Mouse (Mus musculus) spleen, adult 2 months (tissue): ENCODE results near the gene Trpm7. TPM values are rescaled to one million over a fixed set of nuclear protein-coding genes. Genes with fewer than 3 reads are reported as not detected.
"Not testable (repeated sequence)": the region's sequence is repeated elsewhere in the genome, so short reads cannot be mapped to it uniquely, and the experiment has no call there.

ENCODE experiments used
- DNase-seq, 2 experiments: peaks; one replicate each; pipeline versions ENCODE4 v3.0.0 to v3.0.0-alpha.2; 2012 to 2021; ENCODE audit warnings: low spot score in 2 of 2, low read depth in 1 of 2
- H3K27ac ChIP-seq: fragments of 200-500 bp; 2 replicates; pipeline ENCODE4 v1.5.1; 2012; ENCODE audit warnings: low read length, inconsistent platforms; ENCODE audit not compliant: insufficient read depth
- H3K27me3 ChIP-seq: fragments of 200-500 bp; 2 replicates; pipeline ENCODE4 v1.6.1; 2012; ENCODE audit warnings: mild to moderate bottlenecking, moderate library complexity, low read length, inconsistent platforms; ENCODE audit not compliant: control insufficient read depth, insufficient read depth
- H3K36me3 ChIP-seq: fragments of 200-500 bp; 2 replicates; pipeline ENCODE4 v1.6.1; 2012; ENCODE audit warnings: mild to moderate bottlenecking, low read length, inconsistent platforms; ENCODE audit not compliant: control insufficient read depth, insufficient read depth
- H3K4me1 ChIP-seq: fragments of 200-500 bp; 2 replicates; pipeline ENCODE4 v1.6.1; 2011; ENCODE audit warnings: inconsistent platforms; ENCODE audit not compliant: control insufficient read depth, insufficient read depth, insufficient read length
- H3K4me3 ChIP-seq: fragments of 200-500 bp; 2 replicates; pipeline ENCODE4 v1.5.1; 2011; ENCODE audit warnings: mild to moderate bottlenecking, inconsistent platforms; ENCODE audit not compliant: insufficient read depth, insufficient read length; ENCODE audit errors: extremely low read depth
- CTCF ChIP-seq: fragments of 200-500 bp; IDR thresholded peaks from 2 replicates; pipeline ENCODE4 v1.5.1; 2011; ENCODE audit warnings: mild to moderate bottlenecking, inconsistent platforms; ENCODE audit not compliant: insufficient read depth, insufficient read length, insufficient replicate concordance; ENCODE audit errors: extremely low read depth
- POLR2A ChIP-seq: fragments of 200-500 bp; IDR thresholded peaks from 2 replicates; pipeline ENCODE4 v1.6.1; 2011; ENCODE audit warnings: low read depth, low read length, inconsistent platforms
- WGBS: fragments of 180-500 bp; shearing (Covaris S2); methylation state at CpG from one replicate; pipeline ENCODE4 v1.1.7; 2018; 5-methylcytosine and 5-hydroxymethylcytosine counted together
- polyA plus RNA-seq: library from polyadenylated mRNA; depleted of rRNA; stranded (reverse); fragments of >200 nt; gene quantifications from 2 replicates; pipeline ENCODE4 v1.2.3, GENCODE M21; 2012

Gene Trpm7
- polyA plus RNA-seq, 1 experiment = 3.0 TPM

DNA sequence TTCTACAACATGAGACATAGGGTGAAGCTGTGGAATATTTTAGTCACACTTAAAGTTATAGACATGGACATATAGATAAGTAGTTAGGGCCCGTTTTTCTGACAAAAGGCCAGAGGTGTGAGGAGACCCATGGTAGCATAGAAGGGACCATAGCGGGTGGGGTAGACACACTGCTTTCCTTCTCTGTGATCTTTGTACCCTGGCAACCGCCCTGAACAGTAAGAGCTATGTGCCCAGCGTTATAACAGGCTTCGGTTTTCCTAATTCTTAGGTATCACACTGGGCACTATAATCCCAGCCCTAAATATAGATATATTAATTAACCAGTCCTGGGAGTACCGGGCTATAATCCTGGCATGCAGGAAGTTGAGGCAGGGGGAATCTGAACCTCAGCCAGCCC, 20.9 kb upstream of the Trpm7 start:
- DNase-seq = no peak
- peaks cover 9% of the 10 kb centered on the region for H3K36me3 ChIP-seq
- H3K27me3 ChIP-seq = no peaks in the 10 kb centered on the region
- TF ChIP-seq POLR2A (no peak), CTCF (no peak)
- WGBS = 97% methylated on average over 6 of the region's 6 CpGs
- H3K27ac ChIP-seq = no peak overlapping the region
- H3K4me3 ChIP-seq = no peak overlapping the region
- no peaks in the 10 kb centered on the region for H3K4me1 ChIP-seq

DNA sequence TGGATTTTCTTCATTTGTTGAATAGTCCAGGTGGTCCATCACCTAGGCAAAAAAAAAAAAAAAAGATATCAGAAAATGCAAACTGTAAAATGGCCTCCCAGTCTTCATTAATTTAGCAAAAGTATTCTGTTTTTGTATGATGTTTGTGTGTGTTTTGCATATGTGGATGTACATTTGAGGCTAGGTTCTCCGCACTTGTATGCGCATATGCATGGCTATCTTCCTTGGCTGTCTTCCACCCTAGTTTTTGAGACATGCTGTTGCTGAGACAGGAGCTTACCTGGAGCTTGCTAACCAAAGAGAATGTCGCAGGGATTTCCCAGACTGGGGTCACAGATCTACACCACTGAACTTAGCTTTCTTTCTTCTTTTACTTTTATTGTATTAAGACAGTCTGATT, 18.2 kb upstream of the Trpm7 start:
- Histone ChIP-seq H3K4me3 (no peak overlapping the region), H3K36me3 (peaks cover 3% of the 10 kb centered on the region), H3K27ac (no peak overlapping the region), H3K4me1 (no peaks in the 10 kb centered on the region), H3K27me3 (no peaks in the 10 kb centered on the region)
- DNase-seq = no peak
- WGBS = 95% methylated on average over 3 of the region's 3 CpGs
- TF ChIP-seq POLR2A (no peak), CTCF (no peak)

DNA sequence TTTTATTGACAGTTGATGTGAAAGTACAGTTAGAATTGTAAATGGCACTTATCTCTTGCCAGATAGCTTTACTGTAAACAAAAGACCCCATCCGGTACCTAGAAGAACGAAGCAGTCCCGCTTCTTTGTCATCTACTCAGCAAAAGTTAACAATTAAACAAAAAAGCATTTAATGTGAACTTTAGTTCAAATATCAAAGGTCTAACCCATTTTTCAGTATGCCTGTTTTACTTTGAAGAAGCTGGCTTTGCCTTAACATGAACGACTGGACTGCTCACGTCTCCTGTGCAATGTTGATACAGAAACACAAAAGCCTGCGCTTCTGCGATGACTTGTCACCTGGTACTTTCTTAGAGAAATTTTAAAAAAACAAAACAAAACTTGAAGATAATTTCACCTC, 16.3 kb upstream of the Trpm7 start:
- peaks cover 2% of the 10 kb centered on the region for H3K36me3 ChIP-seq
- H3K27ac ChIP-seq = no peak overlapping the region
- WGBS = 96% methylated on average over 7 of the region's 7 CpGs
- no peak for DNase-seq
- TF ChIP-seq POLR2A (no peak), CTCF (no peak)
- H3K27me3 ChIP-seq = no peaks in the 10 kb centered on the region
- no peak overlapping the region for H3K4me3 ChIP-seq
- H3K4me1 ChIP-seq = no peaks in the 10 kb centered on the region

GRCm38 (mm10) chr2:126891743-126892142, 15.7 kb upstream of the Trpm7 start:
- TF ChIP-seq POLR2A (no peak), CTCF (no peak)
- H3K36me3 ChIP-seq = peaks cover 2% of the 10 kb centered on the region
- H3K27me3 ChIP-seq = no peaks in the 10 kb centered on the region
- DNase-seq = no peak
- no peak overlapping the region for H3K4me3 ChIP-seq
- no peak overlapping the region for H3K27ac ChIP-seq
- H3K4me1 ChIP-seq = no peaks in the 10 kb centered on the region

DNA sequence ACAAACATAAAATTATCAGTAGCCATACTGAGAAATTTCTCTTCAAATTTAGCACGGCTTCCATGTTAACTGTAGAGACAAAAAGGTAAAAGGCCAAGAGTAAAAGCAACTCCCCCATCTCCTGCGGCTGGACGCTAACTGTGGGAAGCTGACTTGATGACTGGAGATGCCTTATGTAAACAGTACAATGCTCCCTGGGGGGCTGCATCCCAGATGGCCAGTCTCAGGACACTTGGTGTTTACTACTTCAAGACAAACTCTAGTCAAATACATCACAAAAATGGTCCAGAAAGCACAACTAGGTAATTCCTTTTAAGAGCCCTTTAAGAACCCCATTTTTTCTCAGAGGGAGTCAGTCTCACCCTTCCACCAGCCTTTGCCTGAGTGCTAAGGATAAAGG, 11.1 kb upstream of the Trpm7 start:
- Histone ChIP-seq H3K27me3 (no peaks in the 10 kb centered on the region), H3K36me3 (no peaks in the 10 kb centered on the region), H3K27ac (no peak overlapping the region), H3K4me3 (no peak overlapping the region), H3K4me1 (no peaks in the 10 kb centered on the region)
- WGBS = 84% methylated on average over 3 of the region's 3 CpGs
- DNase-seq = no peak
- TF ChIP-seq POLR2A (no peak), CTCF (no peak)

GRCm38 (mm10) chr2:126885871-126886270, 9.8 kb upstream of the Trpm7 start:
- TF ChIP-seq CTCF (no peak), POLR2A (no peak)
- no peak overlapping the region for H3K27ac ChIP-seq
- H3K27me3 ChIP-seq = no peaks in the 10 kb centered on the region
- H3K4me3 ChIP-seq = no peak overlapping the region
- no peaks in the 10 kb centered on the region for H3K4me1 ChIP-seq
- H3K36me3 ChIP-seq = no peaks in the 10 kb centered on the region
- DNase-seq = no peak
- 68% methylated on average over 2 of the region's 2 CpGs for WGBS

DNA sequence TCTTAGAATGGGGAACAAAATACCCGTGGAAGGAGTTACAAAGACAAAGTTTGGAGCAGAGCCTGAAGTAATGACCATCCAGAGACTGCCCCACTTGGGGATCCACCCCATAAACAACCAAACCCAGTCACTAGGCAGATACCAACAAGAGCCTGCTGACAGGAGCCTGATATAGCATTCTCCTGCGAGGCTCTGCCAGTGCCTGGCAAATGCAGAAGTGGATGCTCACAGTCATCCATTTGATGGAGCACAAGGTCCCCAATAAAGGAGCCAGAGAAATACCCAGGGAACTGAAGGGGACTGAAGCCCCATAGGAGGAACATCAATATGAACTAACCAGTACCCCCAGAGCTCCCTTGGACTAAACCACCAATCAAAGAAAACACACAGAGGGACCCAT, 6.7 kb upstream of the Trpm7 start:
- DNase-seq, H3K4me1 ChIP-seq, H3K36me3 ChIP-seq, H3K27ac ChIP-seq, H3K27me3 ChIP-seq, H3K4me3 ChIP-seq: not testable (repeated sequence)
- WGBS = 58% methylated on average over 2 of the region's 2 CpGs

GRCm38 (mm10) chr2:126877991-126878390, 2.0 kb upstream of the Trpm7 start:
- Histone ChIP-seq H3K27me3 (no peaks in the 10 kb centered on the region), H3K36me3 (no peaks in the 10 kb centered on the region), H3K4me1 (0 out of 2 replicates have a peak, but pooled peaks cover 2% of the 10 kb centered on the region), H3K4me3 (no peak overlapping the region), H3K27ac (no peak overlapping the region)
- 97% methylated on average over 1 of the region's 1 CpGs for WGBS
- TF ChIP-seq CTCF (no peak), POLR2A (no peak)
- no peak for DNase-seq
